ENCODE assay signal across 14 mouse cellular contexts in the genomic region with DNA sequence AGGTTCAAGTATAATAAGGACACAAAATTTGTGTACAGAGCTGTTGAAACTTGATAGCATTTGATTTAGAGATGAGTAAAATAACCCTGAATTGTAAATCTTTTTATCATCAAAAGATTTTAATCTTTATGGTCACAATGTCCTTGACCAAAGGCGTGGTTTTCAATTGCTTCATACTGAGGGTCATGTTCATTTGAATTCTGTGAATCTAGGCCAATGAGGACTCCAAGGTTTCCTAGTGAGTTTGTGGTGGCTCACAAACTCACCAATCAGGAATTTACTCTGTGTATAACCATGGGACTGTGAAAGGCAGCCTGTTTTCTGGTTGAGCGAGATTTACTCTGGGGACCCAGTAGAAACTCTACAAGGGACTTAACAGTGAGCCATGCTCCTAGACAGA.
A peak's percentile ranks its signal among the peaks of the same experiment; 100 is the strongest.
DNase-seq lines count a peak whose midpoint lies in the region.
"Had no signal": no experiment of that assay in that cellular context is flagged by ENCODE, and none has a peak within 500 bp of the region (broad histone marks: within the 10 kb centered on the region; RNA-seq: fewer than 3 reads in every experiment).

No protein-coding gene starts in this region.

- peak; percentile 49 for DNase-seq in adrenal gland, adult 8-10 months
- DNase-seq in adrenal gland, postnatal 25 days, result no peak
- peak; percentile 17 for DNase-seq in Muller cell, postnatal 12 days (ENCODE audit: inconsistent ontology term)
- DNase-seq in adrenal gland, postnatal 36 days, result peak; percentile 29 to 35
- DNase-seq in cerebellum, postnatal 25 days, result no peak
- DNase-seq in left cerebral cortex, postnatal 4 days, result no peak
- DNase-seq: cerebellum, adult 11 months; cerebellum, adult 2 months; cerebellum, postnatal 14 days; forebrain, postnatal 0 days; gastrocnemius, adult 2 months; gastrocnemius, postnatal 14 days; heart, adult 11 months; kidney, adult 2 months had no signal

- intact Hi-C loops in left cerebral cortex, postnatal 4 days (cut with DNase I), result no loop called here

Comparison
In these comparisons a context has a peak if more than half of its experiments do, and no peak if none do; other contexts are left out.
1. DNase-seq: peak in adrenal gland, adult 8-10 months (single experiment), Muller cell, postnatal 12 days (single experiment) and adrenal gland, postnatal 36 days (2 of 2); none in adrenal gland, postnatal 25 days (single experiment), cerebellum, postnatal 25 days (0 of 2) and left cerebral cortex, postnatal 4 days (single experiment).